Mouse (Mus musculus) frontal cortex, postnatal 10 days (tissue): ENCODE results near the gene Rps6ka3.

Experiments
- DNase-seq, 2 experiments: peaks; one replicate each; pipeline ENCODE4 v3.0.0; 2022; ENCODE audit warnings: low spot score in 2 of 2, mixed read lengths in 1 of 2

The Rps6ka3 gene

GRCm38 (mm10) chrX:159321342-159321741 lies 111.2 kb downstream of the Rps6ka3 start:
- peak; percentile 8 to 63 for DNase-seq

- DNase-seq = no peak
Measured at GRCm38 (mm10) chrX:159364506-159364905, 154.4 kb downstream of the Rps6ka3 start.

DNA sequence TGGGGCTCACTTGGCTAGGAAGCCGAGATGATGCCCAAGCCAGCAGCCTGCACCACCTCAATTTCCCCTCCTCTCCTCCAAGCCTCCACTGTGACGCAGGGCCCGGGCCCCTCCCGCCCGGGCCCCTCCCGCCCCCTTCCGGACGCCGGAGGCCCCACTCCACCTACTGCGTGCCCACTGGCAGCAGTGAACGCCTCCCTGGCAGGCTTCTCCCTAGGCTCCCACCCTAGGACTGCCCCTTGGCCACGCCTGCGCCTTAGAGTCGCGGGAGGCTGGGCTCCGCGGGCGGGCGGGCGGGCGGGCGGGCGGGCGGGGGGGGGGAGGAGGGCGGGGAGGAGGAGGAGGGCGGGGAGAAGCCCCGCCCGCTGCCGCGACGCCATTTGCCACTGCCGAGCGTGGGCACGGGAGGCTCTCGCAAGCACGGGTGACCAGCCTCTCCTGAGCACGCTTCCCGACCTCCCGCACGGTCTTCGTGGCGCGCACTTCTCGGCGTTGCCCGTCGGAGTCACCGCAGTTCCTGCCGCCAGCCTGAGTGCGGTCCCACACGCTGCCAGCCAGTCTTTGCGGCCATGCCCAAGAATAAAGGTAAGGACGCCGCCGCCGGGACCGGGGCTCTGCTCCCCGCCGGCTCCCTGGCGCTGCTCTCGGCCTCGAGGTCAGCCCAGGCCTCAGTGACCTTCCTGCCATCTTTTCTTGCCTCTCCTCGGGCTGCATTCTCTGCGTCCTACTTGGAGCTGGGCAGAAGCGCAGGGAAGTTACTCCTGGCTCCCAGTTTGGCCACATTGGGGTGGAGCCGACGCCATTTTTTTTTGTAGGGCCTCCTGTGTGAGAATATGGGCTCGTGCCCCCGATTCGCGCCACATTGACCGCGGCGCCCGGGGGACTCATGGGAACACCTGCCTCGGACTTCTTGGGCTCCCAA lies 162.0 kb downstream of the Rps6ka3 start, which contains the start of gene Eif1ax:
Gene Eif1ax (plus strand): TSS at position 348 of the 922 bp plus-strand sequence.
- peak; percentile 50 to 56 for DNase-seq

DNA sequence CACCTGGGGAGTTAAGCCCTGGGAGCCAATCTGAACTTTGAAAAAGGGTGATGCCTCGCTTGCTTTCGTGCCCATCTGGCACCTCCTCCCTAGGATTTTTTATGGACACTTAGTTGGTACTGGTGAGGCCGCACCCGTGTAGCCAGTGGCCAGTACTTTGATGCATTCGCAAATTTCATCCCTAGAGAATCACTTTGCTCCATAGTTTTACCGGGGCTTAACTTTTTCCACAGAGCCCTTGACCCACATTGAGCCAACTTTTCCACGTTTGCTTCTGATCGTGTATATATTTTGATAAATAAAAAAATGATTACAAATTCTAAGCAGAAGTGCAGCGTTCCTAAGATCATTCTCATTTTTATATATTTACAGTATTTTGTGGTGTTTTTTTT lies 162.6 kb downstream of the Rps6ka3 start:
- DNase-seq = no peak

- DNase-seq = no peak
Measured at GRCm38 (mm10) chrX:159387105-159387504, 177.0 kb downstream of the Rps6ka3 start.

- DNase-seq = no peak
Measured at GRCm38 (mm10) chrX:159388953-159389352, 178.8 kb downstream of the Rps6ka3 start.

- DNase-seq = no peak
Measured at GRCm38 (mm10) chrX:159390347-159390962, 180.3 kb downstream of the Rps6ka3 start.

DNA sequence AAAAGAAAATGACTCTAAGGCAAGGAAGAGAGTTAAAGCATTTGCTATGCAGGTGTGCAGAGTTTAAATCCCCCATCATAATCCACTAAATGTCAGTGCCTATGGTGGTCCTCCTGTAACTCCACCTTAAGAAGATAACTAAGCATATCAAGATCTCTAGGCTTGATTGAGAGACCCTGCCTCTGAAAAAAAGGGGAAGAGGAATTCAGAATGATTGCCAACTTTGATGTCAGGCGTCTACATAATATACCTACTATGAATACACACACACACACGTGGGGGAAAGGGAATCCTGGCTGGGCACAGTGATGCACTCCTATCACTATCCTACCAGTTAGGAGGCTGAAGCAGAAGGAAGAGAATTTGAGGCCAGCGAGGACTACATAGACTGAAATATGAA lies 181.1 kb downstream of the Rps6ka3 start:
- no peak for DNase-seq

DNA sequence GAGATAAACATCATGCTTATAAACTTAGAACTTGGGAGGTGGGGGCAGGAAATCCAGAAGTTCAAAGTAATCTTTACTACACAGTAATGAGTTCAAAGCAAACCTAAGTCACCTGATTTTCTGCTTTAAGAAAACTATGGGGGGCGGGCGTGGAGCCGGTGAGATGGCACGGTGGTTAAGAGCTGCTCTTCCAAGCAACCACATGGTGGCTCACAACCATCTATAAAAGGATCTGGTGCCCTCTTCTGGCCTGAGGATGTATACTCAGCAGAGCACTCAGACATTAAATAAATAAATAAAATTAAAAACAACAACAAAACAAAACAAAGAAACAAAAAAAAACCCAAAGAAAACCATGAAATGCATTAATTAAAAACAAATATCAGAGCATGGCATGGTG lies 199.1 kb downstream of the Rps6ka3 start:
- no peak for DNase-seq

DNA sequence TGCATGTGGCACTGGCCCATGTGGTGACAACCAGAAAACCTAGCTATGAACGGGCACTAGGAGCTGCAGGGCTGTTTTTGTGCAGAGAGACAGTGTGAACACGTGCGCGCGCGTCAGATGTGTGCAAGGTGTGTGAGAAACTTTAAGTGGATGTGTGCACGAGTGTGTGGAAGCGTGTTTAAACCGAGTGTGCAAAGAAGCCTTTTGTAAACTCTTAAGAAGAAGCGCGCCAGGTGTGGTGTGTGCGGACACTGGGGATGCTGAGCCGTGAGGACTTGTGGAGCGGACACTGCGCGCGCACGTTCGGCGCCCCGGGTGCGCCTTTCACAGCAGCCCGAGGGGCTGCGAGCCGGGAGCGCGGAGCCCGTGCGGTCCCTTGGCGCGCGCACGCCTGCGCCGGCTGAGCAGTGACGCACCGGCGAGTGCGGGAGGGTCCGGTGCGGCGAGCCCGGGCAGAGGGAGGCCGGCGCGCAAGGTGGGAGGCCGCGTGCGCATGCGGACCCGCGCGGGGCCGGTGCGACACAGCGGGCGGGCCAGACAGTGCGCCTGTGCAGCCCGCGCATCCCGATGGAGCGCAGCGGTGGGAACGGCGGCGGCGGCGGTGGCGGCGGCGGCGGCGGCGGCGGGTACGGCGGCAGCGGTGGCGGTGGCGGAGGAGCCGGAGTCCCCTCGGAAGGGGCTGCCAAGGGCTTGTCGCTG lies 204.2 kb downstream of the Rps6ka3 start, which contains the start of gene Map7d2:
Gene Map7d2 (plus strand): TSS at position 443 of the 699 bp plus-strand sequence.
- peak; percentile 23 to 45 for DNase-seq

GRCm38 (mm10) chrX:159414829-159415673 lies 204.9 kb downstream of the Rps6ka3 start:
- DNase-seq = peak; percentile 13 to 17
